Mouse (Mus musculus) liver, adult 2 months (tissue): ENCODE data around the gene Gm42742. TPM values are rescaled to one million over a fixed set of nuclear protein-coding genes. Genes with fewer than 3 reads are reported as not detected.

ENCODE experiments used
- DNase-seq: peaks from one replicate; pipeline ENCODE4 v3.0.0-alpha.2; 2011; ENCODE audit warnings: low read depth, low spot score; ENCODE audit errors: extremely low read depth
- H3K27ac ChIP-seq: fragments of 200-500 bp; replicated peaks from 2 replicates; pipeline ENCODE4 v1.5.1; 2012; ENCODE audit warnings: low read depth, mild to moderate bottlenecking, control low read depth, inconsistent platforms, low read length; ENCODE audit not compliant: insufficient read depth
- H3K27me3 ChIP-seq: fragments of 200-500 bp; 2 replicates; pipeline ENCODE4 v1.6.1; 2012; ENCODE audit warnings: mild to moderate bottlenecking, moderate library complexity, low read length, inconsistent platforms; ENCODE audit not compliant: control insufficient read depth, insufficient read depth
- H3K36me3 ChIP-seq: fragments of 200-500 bp; 2 replicates; pipeline ENCODE4 v1.6.1; 2012; ENCODE audit warnings: low read length, inconsistent platforms; ENCODE audit not compliant: control insufficient read depth, insufficient read depth
- H3K4me1 ChIP-seq: fragments of 200-500 bp; 2 replicates; pipeline ENCODE4 v1.6.1; 2011; ENCODE audit warnings: low read length; ENCODE audit not compliant: control insufficient read depth, insufficient read depth
- H3K4me3 ChIP-seq: fragments of 200-500 bp; 2 replicates; pipeline ENCODE4 v1.5.1; 2011; ENCODE audit warnings: low read depth, mild to moderate bottlenecking, control low read depth, low read length, moderate library complexity; ENCODE audit not compliant: insufficient read depth
- H3K79me2 ChIP-seq: fragments of 200-500 bp; 2 replicates; pipeline ENCODE4 v1.6.1; 2012; ENCODE audit warnings: inconsistent platforms, mild to moderate bottlenecking, low read length, moderate library complexity; ENCODE audit not compliant: control insufficient read depth, insufficient read depth
- H3K9ac ChIP-seq: fragments of 200-500 bp; 2 replicates; pipeline ENCODE4 v1.6.1; 2012; ENCODE audit warnings: low read depth, mild to moderate bottlenecking, control low read depth, inconsistent platforms, low read length
- CTCF ChIP-seq: fragments of 200-500 bp; IDR thresholded peaks from 2 replicates; pipeline ENCODE4 v1.5.1; 2011; ENCODE audit warnings: low read depth, low read length, control low read depth
- POLR2A ChIP-seq: fragments of 200-500 bp; IDR thresholded peaks from 2 replicates; pipeline ENCODE4 v1.6.1; 2011; ENCODE audit warnings: low read length, control low read depth; ENCODE audit not compliant: insufficient read depth; ENCODE audit errors: extremely low read depth
- WGBS: fragments of 180-500 bp; shearing (Covaris S2); methylation state at CpG from one replicate; pipeline ENCODE4 v1.1.7; 2018; 5-methylcytosine and 5-hydroxymethylcytosine counted together
- polyA plus RNA-seq: library from polyadenylated mRNA; depleted of rRNA; stranded (reverse); fragments of >200 nt; gene quantifications from 2 replicates; pipeline ENCODE4 v1.2.3, GENCODE M21; 2012
- total RNA-seq: library from RNA; depleted of rRNA; stranded (reverse); fragments of >200 nt; gene quantifications from 2 replicates; pipeline ENCODE4 v1.2.3, GENCODE M21; 2014

Gene Gm42742
- total and polyA plus RNA-seq, 2 experiments: 9.5 to 11.2 TPM

- Histone ChIP-seq H3K27me3 (no peaks in the 10 kb centered on the region), H3K27ac (no peak overlapping the region), H3K36me3 (no peaks in the 10 kb centered on the region), H3K9ac (no peak overlapping the region), H3K4me1 (peaks cover 6% of the 10 kb centered on the region), H3K79me2 (no peaks in the 10 kb centered on the region), H3K4me3 (no peak overlapping the region)
- 81% methylated on average over 1 of the region's 1 CpGs for WGBS
- TF ChIP-seq CTCF (no peak), POLR2A (no peak)
- DNase-seq: no peak
Observed at GRCm38 (mm10) chr7:127031244-127031643, 10.3 kb upstream of the Gm42742 start.

GRCm38 (mm10) chr7:127030172-127030571, 9.3 kb upstream of the Gm42742 start:
- peaks cover 6% of the 10 kb centered on the region for H3K4me1 ChIP-seq
- DNase-seq: no peak
- 98% methylated on average over 1 of the region's 1 CpGs for WGBS
- TF ChIP-seq CTCF: no peak
- TF ChIP-seq POLR2A: no peak
- H3K36me3 ChIP-seq: no peaks in the 10 kb centered on the region
- H3K79me2 ChIP-seq: no peaks in the 10 kb centered on the region
- H3K4me3 ChIP-seq: no peak overlapping the region
- no peak overlapping the region for H3K27ac ChIP-seq
- no peak overlapping the region for H3K9ac ChIP-seq
- H3K27me3 ChIP-seq: no peaks in the 10 kb centered on the region

- Histone ChIP-seq H3K4me1 (peaks cover 11% of the 10 kb centered on the region), H3K4me3 (peak overlapping the region; percentile 51)
- WGBS: 43% methylated on average over 8 of the region's 8 CpGs
Observed at GRCm38 (mm10) chr7:127027885-127028284, 7.0 kb upstream of the Gm42742 start.

GRCm38 (mm10) chr7:127026984-127027726, 6.3 kb upstream of the Gm42742 start, which contains the start of gene Maz:
Gene Maz (minus strand): TSS chr7:127027037.
- Histone ChIP-seq H3K36me3 (no peaks in the 10 kb centered on the region; the same call in 1 of the 2 replicates), H3K9ac (peak within 1 kb of the TSS; percentile 85), H3K4me3 (peak within 1 kb of the TSS; percentile 71), H3K79me2 (no peaks in the 10 kb centered on the region), H3K27ac (peak within 1 kb of the TSS; percentile 90), H3K4me1 (peaks cover 11% of the 10 kb centered on the region), H3K27me3 (no peaks in the 10 kb centered on the region)
- peak; percentile 96 for DNase-seq
- under 1% methylated on average over 59 of the region's 63 CpGs for WGBS
- TF ChIP-seq POLR2A (0 out of 2 replicates have a peak, but pooled peaks have one; percentile 22), CTCF (no peak)

More at GRCm38 (mm10) chr7:127027885-127028284, 7.0 kb upstream of the Gm42742 start:
- peak overlapping the region; percentile 90 for H3K27ac ChIP-seq
- H3K27me3 ChIP-seq: no peaks in the 10 kb centered on the region
- no peak for DNase-seq
- no peak for TF ChIP-seq POLR2A
- TF ChIP-seq CTCF: no peak
- H3K36me3 ChIP-seq: no peaks in the 10 kb centered on the region; the same call in 1 of the 2 replicates
- peak overlapping the region; percentile 82 for H3K9ac ChIP-seq
- no peaks in the 10 kb centered on the region for H3K79me2 ChIP-seq

- DNase-seq: no peak
- WGBS: 4% methylated on average over 17 of the region's 48 CpGs
- Histone ChIP-seq H3K9ac (peak overlapping the region; percentile 84), H3K27me3 (no peaks in the 10 kb centered on the region), H3K4me1 (peaks cover 11% of the 10 kb centered on the region), H3K27ac (peak overlapping the region; percentile 64), H3K4me3 (peak overlapping the region; percentile 71), H3K79me2 (no peaks in the 10 kb centered on the region), H3K36me3 (no peaks in the 10 kb centered on the region; the same call in 1 of the 2 replicates)
- TF ChIP-seq CTCF: no peak
Observed at GRCm38 (mm10) chr7:127026616-127026983, 5.7 kb upstream of the Gm42742 start.

GRCm38 (mm10) chr7:127026161-127026600, 5.3 kb upstream of the Gm42742 start:
- no peaks in the 10 kb centered on the region; the same call in 1 of the 2 replicates for H3K36me3 ChIP-seq
- DNase-seq: no peak
- H3K27ac ChIP-seq: peak overlapping the region; percentile 64
- peak overlapping the region; percentile 69 for H3K4me3 ChIP-seq
- peak overlapping the region; percentile 84 for H3K9ac ChIP-seq
- 5% methylated on average over 44 of the region's 48 CpGs for WGBS
- no peak for TF ChIP-seq CTCF
- no peak for TF ChIP-seq POLR2A
- no peaks in the 10 kb centered on the region for H3K79me2 ChIP-seq
- H3K4me1 ChIP-seq: peaks cover 11% of the 10 kb centered on the region
- no peaks in the 10 kb centered on the region for H3K27me3 ChIP-seq
